Mouse (Mus musculus): Measurements from ENCODE around the gene Map1s. TPM values are rescaled to one million over a fixed set of nuclear protein-coding genes. Genes with fewer than 3 reads are reported as not detected.

Gene Map1s
- polyA plus RNA-seq, 1 experiment from 2014 or later, result 15.4 TPM

- peaks cover 8% of the 10 kb centered on the region for H3K27me3 ChIP-seq
- no peaks in the 10 kb centered on the region for H3K9me3 ChIP-seq (replicated peaks)
- no peak overlapping the region for H3K4me3 ChIP-seq (replicated peaks)
- H3K9ac ChIP-seq, result no peak overlapping the region
- peaks cover 46% of the 10 kb centered on the region for H3K4me1 ChIP-seq (replicated peaks)
- H3K27ac ChIP-seq (replicated peaks), result no peak overlapping the region
- 46% methylated on average over 2 of the region's 2 CpGs for WGBS (ENCODE audit: insufficient replicate concordance)
- H3K36me3 ChIP-seq (replicated peaks), result peaks cover 5% of the 10 kb centered on the region; the same call in 1 of the 2 replicates
- no peak for ATAC-seq (ENCODE audit: insufficient read depth)
- H3K4me2 ChIP-seq, result no peak overlapping the region
These were observed 4.8 kb upstream of the Map1s start for GRCm38 (mm10) chr8:70900872-70901387.

GRCm38 (mm10) chr8:70902211-70902610 lies 3.5 kb upstream of the Map1s start:
- Histone ChIP-seq H3K9me3 (replicated peaks) (no peaks in the 10 kb centered on the region), H3K4me3 (replicated peaks) (no peak overlapping the region), H3K4me1 (replicated peaks) (peaks cover 49% of the 10 kb centered on the region), H3K27ac (replicated peaks) (no peak overlapping the region), H3K4me2 (no peak overlapping the region), H3K27me3 (peaks cover 8% of the 10 kb centered on the region), H3K36me3 (replicated peaks) (no peaks in the 10 kb centered on the region), H3K9ac (no peak overlapping the region)
- no peak for ATAC-seq (ENCODE audit: insufficient read depth)
- WGBS (ENCODE audit: insufficient replicate concordance), result 56% methylated on average over 5 of the region's 5 CpGs

GRCm38 (mm10) chr8:70903112-70903511 lies 2.6 kb upstream of the Map1s start:
- no peak overlapping the region for H3K4me2 ChIP-seq
- H3K36me3 ChIP-seq (replicated peaks), result no peaks in the 10 kb centered on the region
- no peak overlapping the region for H3K9ac ChIP-seq
- no peak for ATAC-seq (ENCODE audit: insufficient read depth)
- 50% methylated on average over 4 of the region's 4 CpGs for WGBS (ENCODE audit: insufficient replicate concordance)
- H3K4me1 ChIP-seq (replicated peaks), result peaks cover 54% of the 10 kb centered on the region
- no peaks in the 10 kb centered on the region for H3K9me3 ChIP-seq (replicated peaks)
- peaks cover 8% of the 10 kb centered on the region for H3K27me3 ChIP-seq
- H3K4me3 ChIP-seq (replicated peaks), result no peak overlapping the region
- no peak overlapping the region for H3K27ac ChIP-seq (replicated peaks)

- H3K27me3 ChIP-seq, result peaks cover 8% of the 10 kb centered on the region
These were observed 2.1 kb upstream of the Map1s start for GRCm38 (mm10) chr8:70903582-70903981.

GRCm38 (mm10) chr8:70904532-70904931 lies 1.2 kb upstream of the Map1s start:
- 0 out of 2 replicates have a peak overlapping the region, but pooled peaks have one; percentile 3 for H3K4me2 ChIP-seq
- H3K4me1 ChIP-seq (replicated peaks), result peaks cover 41% of the 10 kb centered on the region
- no peak overlapping the region; the same call in 1 of the 2 replicates for H3K27ac ChIP-seq (replicated peaks)
- peaks cover 8% of the 10 kb centered on the region for H3K27me3 ChIP-seq
- no peak for ATAC-seq (ENCODE audit: insufficient read depth)
- WGBS (ENCODE audit: insufficient replicate concordance), result 16% methylated on average over 4 of the region's 4 CpGs
- no peaks in the 10 kb centered on the region for H3K9me3 ChIP-seq (replicated peaks)
- no peak overlapping the region for H3K9ac ChIP-seq
- H3K36me3 ChIP-seq (replicated peaks), result 0 out of 2 replicates have a peak, but pooled peaks cover 6% of the 10 kb centered on the region
- no peak overlapping the region for H3K4me3 ChIP-seq (replicated peaks)

More at GRCm38 (mm10) chr8:70903582-70903981, 2.1 kb upstream of the Map1s start:
- peaks cover 50% of the 10 kb centered on the region for H3K4me1 ChIP-seq (replicated peaks)
- H3K36me3 ChIP-seq (replicated peaks), result no peaks in the 10 kb centered on the region
- ATAC-seq (ENCODE audit: insufficient read depth), result no peak
- no peak overlapping the region for H3K9ac ChIP-seq
- H3K4me2 ChIP-seq, result no peak overlapping the region
- H3K27ac ChIP-seq (replicated peaks), result no peak overlapping the region
- H3K9me3 ChIP-seq (replicated peaks), result no peaks in the 10 kb centered on the region
- H3K4me3 ChIP-seq (replicated peaks), result no peak overlapping the region

- peak overlapping the region; percentile 79 for H3K9ac ChIP-seq
- 0 out of 2 replicates have a peak, but pooled peaks cover 6% of the 10 kb centered on the region for H3K36me3 ChIP-seq (replicated peaks)
- no peak for ATAC-seq (ENCODE audit: insufficient read depth)
- 7% methylated on average over 8 of the region's 8 CpGs for WGBS (ENCODE audit: insufficient replicate concordance)
- H3K4me1 ChIP-seq (replicated peaks), result peaks cover 41% of the 10 kb centered on the region
- H3K4me3 ChIP-seq (replicated peaks), result peak overlapping the region; percentile 91
- peak overlapping the region; percentile 97 for H3K4me2 ChIP-seq
- no peaks in the 10 kb centered on the region for H3K9me3 ChIP-seq (replicated peaks)
- peaks cover 8% of the 10 kb centered on the region for H3K27me3 ChIP-seq
- peak overlapping the region; percentile 86 for H3K27ac ChIP-seq (replicated peaks)
These were observed 285 bp upstream of the Map1s start for GRCm38 (mm10) chr8:70905463-70905830.

- Histone ChIP-seq H3K9ac (no peak overlapping the region), H3K9me3 (replicated peaks) (no peaks in the 10 kb centered on the region), H3K27ac (replicated peaks) (no peak overlapping the region), H3K4me1 (replicated peaks) (peaks cover 47% of the 10 kb centered on the region), H3K4me3 (replicated peaks) (no peak overlapping the region), H3K27me3 (peaks cover 3% of the 10 kb centered on the region), H3K4me2 (peak overlapping the region; percentile 97), H3K36me3 (replicated peaks) (peaks cover 26% of the 10 kb centered on the region)
- ATAC-seq (ENCODE audit: insufficient read depth), result no peak
- 50% methylated on average over 2 of the region's 2 CpGs for WGBS (ENCODE audit: insufficient replicate concordance)
These were observed 1.8 kb downstream of the Map1s start for GRCm38 (mm10) chr8:70907518-70907917.

GRCm38 (mm10) chr8:70911596-70911995 lies 5.9 kb downstream of the Map1s start:
- ATAC-seq (ENCODE audit: insufficient read depth), result 0 out of 2 replicates have a peak, but pooled peaks have one; percentile 2
- 82% methylated on average over 5 of the region's 5 CpGs for WGBS (ENCODE audit: insufficient replicate concordance)
- no peak overlapping the region for H3K4me3 ChIP-seq (replicated peaks)
- no peak overlapping the region for H3K27ac ChIP-seq (replicated peaks)
- H3K4me2 ChIP-seq, result no peak overlapping the region
- no peaks in the 10 kb centered on the region for H3K9me3 ChIP-seq (replicated peaks)
- no peaks in the 10 kb centered on the region for H3K27me3 ChIP-seq
- no peak overlapping the region for H3K9ac ChIP-seq
- peaks cover 67% of the 10 kb centered on the region for H3K36me3 ChIP-seq (replicated peaks)
- peaks cover 22% of the 10 kb centered on the region for H3K4me1 ChIP-seq (replicated peaks)

GRCm38 (mm10) chr8:70912955-70913354 lies 7.2 kb downstream of the Map1s start:
- 87% methylated on average over 30 of the region's 30 CpGs for WGBS (ENCODE audit: insufficient replicate concordance)
- peaks cover 79% of the 10 kb centered on the region for H3K36me3 ChIP-seq (replicated peaks)
- no peaks in the 10 kb centered on the region for H3K27me3 ChIP-seq
- no peaks in the 10 kb centered on the region for H3K9me3 ChIP-seq (replicated peaks)
- H3K9ac ChIP-seq, result no peak overlapping the region
- no peak overlapping the region for H3K27ac ChIP-seq (replicated peaks)
- no peak for ATAC-seq (ENCODE audit: insufficient read depth)
- no peak overlapping the region for H3K4me3 ChIP-seq (replicated peaks)
- no peak overlapping the region for H3K4me2 ChIP-seq
- H3K4me1 ChIP-seq (replicated peaks), result peaks cover 8% of the 10 kb centered on the region

- Histone ChIP-seq H3K27me3 (no peaks in the 10 kb centered on the region), H3K4me3 (replicated peaks) (no peak overlapping the region), H3K27ac (replicated peaks) (no peak overlapping the region), H3K36me3 (replicated peaks) (peaks cover 85% of the 10 kb centered on the region), H3K9me3 (replicated peaks) (no peaks in the 10 kb centered on the region), H3K4me1 (replicated peaks) (0 out of 2 replicates have a peak, but pooled peaks cover 6% of the 10 kb centered on the region), H3K4me2 (no peak overlapping the region), H3K9ac (no peak overlapping the region)
- WGBS (ENCODE audit: insufficient replicate concordance), result 89% methylated on average over 26 of the region's 26 CpGs
- 0 out of 2 replicates have a peak, but pooled peaks have one; percentile 10 for ATAC-seq (ENCODE audit: insufficient read depth)
These were observed 7.8 kb downstream of the Map1s start for GRCm38 (mm10) chr8:70913523-70913922.

GRCm38 (mm10) chr8:70914704-70915103 lies 9.0 kb downstream of the Map1s start:
- Histone ChIP-seq H3K4me3 (replicated peaks) (no peak overlapping the region), H3K27ac (replicated peaks) (no peak overlapping the region), H3K27me3 (no peaks in the 10 kb centered on the region), H3K9me3 (replicated peaks) (no peaks in the 10 kb centered on the region), H3K4me1 (replicated peaks) (0 out of 2 replicates have a peak, but pooled peaks cover 6% of the 10 kb centered on the region), H3K36me3 (replicated peaks) (peaks cover 81% of the 10 kb centered on the region), H3K9ac (no peak overlapping the region), H3K4me2 (no peak overlapping the region)
- WGBS (ENCODE audit: insufficient replicate concordance), result 86% methylated on average over 17 of the region's 17 CpGs
- no peak for ATAC-seq (ENCODE audit: insufficient read depth)

Data from liver, embryonic 15.5 days (tissue).